Mouse (Mus musculus): Measurements from ENCODE around the gene Abr.

Abr gene

DNA sequence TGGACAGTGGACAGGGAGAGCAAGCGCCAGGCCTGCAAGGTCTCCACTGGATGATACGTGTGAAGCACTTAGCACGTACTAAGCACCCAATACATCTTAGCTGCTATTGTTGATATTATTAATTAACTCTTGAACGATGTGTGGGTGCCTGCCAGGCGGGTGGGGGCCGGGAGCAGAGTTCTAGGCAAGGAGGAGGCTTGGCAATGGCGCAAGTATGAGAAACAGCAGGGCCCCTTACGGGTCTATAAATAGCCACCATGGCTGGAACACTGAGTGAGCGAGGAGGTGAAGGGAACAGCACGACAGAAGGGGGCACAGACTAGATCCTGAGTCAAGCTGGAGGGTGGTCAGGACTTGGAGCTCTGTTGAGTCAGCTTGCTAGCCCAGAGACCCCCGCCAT is 107.0 kb downstream of the Abr start:
- DNase-seq: no peak

DNA sequence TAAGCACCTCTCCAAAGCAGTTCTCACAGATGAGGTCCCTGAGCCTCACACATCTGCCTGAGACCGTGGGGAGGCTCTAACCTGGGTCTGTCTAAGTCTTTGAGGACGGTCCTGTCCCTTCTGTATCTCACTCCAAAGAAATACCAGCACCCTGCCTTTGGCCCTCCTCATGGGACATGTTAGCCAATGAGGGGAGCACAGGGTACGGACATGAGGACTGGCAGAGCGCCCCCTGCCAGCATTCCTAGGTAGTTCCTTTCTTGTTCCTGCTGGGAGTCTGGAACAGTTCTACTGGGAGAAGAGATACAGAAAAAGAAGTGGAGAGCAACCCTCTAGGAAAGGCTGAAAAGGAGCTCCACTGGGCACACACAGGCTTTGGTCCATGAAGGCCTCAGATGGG is 111.1 kb downstream of the Abr start:
- DNase-seq: no peak

DNA sequence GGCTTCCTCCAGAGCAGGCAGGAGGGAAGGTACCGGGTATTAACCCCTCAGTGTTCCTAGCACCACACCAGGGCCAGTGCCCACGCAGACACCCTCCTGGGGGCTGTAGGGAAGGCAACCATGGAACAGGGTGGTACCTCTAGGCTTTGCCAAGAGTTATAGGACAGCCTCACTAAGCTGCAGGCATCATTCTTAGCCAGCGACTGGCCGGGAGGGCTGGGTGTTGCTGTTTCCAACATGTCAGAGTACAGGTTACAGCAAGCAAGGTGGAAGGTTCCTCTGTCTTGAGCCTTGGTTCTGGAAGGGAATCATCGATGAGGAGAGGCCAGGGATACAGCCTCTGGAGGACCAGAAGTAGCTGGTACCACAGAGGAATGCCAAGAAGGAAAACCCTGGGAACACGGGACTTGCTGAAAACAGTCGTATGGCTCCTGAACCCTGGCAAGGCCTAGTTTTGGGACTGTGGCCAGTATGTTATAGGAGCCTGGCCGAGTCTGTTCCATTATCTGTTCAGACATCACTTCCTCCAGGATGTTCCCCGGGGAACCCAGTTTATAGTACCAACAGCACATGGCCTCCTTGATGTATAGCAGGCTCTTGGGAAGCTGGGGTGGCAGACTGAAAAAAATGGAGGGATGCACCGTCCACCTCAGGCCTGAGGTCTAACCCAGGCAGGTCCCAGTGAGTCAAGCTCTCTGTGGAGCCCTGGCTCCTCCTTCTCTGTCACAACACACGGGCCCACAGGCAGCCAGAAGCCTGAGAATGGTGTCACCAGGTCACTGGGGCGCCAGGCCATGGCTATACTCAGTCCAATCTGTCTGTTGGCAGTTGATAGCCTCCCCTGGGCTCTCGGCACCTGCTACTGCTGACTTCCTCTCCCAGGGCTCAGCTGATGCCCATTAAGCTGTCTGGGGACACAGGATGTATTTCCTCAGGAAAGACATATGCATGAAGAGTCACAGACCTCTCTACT is 112.1 kb downstream of the Abr start:
- DNase-seq: no peak

DNA sequence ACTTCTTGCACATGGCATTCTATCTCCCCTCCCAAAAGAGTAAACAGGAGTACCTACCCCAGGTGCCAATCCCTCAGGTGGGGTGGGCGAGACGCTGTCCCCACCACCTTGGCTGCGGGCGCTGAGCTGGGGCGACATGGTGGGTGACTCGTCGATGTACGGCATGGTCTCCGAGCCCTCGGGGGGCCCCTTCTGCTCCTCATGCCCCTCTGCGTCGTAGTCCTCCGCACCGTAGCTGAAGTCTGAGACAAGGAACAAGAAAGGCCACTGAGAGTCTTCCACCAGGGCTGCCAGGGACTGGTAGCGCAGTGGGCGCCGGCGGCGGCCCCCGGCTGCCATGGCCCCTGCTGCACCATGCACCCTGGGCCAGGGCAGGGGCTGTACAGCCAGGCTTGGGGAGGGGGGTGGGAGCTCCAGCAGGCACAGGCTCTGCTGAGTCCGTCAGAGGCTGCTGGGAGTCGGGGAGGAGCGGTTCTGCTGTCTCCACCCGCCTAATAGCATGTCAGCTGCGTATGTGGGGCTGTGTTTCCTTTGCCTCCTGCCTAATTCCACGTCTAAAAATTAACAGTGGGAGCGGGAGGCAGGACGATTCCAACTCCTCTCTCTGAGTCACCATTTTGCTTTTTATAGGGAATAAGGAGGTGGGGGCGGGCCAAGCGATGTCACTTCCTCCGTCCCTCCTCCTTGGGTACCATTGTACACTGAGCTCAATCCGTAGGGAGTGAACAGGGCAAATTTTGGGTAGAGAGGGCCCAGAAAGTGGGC is 113.1 kb downstream of the Abr start:
- DNase-seq: no peak

DNA sequence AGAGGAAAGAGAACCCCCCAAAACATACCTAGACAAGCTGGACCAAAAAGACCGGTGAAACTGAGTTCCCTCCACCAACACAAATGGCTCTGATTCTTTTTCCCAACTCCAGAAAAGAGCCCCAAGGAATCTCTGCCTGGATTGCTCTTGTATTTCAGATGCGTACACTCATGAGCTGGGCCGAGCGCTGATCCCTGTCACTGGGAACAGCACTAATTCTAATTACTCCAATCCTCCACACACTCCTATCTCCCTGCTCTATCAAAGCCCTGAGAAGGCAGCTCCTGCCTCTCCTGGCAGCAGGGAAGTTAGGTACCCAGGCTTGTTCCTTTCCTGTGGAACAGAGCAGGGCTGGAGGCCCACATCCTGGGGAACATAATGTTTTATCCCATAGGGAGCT is 114.0 kb downstream of the Abr start:
- no peak for DNase-seq

DNA sequence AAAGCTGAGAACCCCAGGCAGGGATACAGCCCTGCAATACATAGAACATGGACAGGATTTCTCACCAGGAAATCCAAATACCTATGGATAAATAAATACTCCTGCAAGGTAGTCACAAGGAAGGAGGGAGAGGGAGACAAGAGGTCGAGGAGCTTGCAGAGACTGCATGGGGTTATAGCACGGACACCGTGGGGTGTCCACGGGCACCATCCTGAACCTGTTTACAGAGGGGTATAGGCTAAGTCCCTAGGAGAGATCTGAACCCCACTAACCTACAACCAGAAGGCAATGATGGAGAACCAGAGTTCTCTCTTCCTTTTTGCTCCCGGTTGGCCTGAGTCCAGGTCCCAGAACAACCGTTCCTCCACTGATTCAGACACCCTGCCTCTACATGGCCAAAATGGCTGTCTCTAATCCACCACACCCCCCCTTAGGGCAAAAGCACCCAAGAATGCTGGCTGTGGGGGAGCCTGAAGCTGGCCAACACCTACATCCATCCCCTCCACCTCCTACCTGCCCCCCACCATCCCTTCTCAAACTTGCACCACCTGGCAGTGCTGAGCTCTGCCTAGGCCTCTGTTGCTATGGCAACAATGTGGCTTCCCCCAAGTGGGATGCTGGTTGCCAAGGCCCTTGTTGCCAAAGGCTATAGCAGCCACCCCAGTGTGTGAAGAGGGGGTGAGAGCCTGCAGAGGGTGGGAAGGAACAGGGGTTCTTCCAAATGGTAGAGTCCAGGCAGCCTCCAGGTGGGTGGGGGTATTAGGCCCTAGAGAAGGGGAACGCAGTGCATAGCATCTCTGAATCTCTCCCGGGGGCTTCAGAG is 114.6 kb downstream of the Abr start:
- DNase-seq: no peak

DNA sequence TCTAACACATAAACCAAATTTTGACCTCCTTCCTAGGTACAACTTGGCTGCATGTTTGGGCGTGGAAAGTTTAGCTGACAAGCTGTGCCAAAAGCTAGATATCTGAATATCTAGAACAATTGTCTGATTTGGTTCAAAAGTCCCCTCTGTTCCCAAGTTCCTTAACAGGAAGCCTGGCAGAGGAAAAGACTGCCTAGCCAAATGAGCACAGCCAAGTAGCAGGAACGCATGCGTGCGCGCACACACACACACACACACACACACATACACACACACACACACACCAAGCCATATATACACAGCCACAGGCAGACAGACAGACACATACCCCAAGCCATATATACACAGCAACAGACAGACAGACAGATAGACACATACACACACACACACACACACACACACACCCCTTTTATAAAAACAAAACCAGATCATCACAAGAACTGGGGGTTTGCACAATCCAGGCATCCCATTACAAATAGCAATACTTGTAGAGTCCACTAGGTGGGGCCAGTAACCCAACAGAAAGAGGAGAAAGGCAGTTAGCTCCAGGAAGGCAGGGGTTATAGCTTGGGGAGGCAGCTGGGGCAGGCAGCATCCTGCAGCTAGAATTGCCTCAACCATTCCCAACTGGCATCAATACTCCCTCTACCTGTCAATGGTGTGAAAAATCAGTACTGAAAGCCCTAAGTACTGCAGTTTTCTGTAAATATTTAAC is 115.4 kb downstream of the Abr start:
- peak; percentile 37 for DNase-seq

DNA sequence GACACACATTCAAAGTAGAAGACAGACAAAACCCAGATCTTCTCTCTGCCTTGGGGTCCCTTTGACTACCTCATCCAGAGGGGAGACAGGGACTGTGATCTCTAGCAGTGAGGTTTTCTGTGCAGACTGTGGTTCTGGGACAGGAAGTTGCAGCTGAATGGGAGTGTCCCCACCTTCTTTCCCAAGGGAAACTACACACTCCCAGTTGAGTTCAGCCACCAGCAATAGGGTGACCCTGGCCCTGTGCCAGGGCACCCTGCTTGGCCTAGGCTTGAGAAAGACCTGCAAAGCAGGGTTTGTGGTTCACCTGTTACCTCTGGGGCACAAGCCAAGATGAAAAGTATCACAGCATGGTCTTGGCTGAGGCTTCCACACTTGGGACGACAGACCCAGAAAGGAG is 117.0 kb downstream of the Abr start:
- DNase-seq: no peak

DNA sequence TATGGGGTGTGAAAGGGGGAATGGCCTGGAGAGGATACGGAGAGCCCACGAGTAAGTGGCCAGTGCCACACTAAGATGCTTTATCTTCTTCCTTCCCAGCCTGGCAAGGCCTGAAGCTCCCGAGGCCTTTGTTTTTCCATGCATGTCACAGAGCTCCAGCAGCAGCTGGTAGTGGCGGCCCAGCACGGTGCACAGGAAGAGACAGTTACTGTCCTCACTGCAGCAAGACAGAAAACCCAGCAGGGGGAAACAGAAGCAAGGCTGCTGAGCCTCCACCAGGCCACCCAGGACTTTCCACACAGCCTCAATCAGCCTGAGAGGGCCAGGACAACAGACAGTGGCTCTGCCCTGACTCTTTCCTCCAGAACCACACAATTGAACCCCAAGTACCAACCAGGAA is 118.1 kb downstream of the Abr start:
- no peak for DNase-seq

DNA sequence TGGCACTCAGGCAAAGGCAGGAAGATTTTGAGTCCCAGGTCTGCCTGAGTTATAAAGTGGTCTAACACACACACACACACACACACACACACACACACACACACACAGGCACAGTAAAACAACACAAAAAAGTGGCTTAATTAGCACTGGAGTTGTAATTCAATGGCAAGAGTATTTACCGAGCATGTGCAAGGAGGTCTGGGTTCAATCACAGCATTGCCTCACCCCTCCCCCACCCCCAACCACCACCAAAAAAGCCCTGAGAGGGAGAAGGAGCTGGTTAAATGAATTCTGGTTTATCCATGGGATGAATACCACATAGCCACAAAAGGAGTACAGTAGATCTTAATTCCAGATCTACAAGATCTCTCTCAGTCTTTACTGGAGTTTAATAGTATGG is 122.1 kb downstream of the Abr start:
- DNase-seq: no peak

DNA sequence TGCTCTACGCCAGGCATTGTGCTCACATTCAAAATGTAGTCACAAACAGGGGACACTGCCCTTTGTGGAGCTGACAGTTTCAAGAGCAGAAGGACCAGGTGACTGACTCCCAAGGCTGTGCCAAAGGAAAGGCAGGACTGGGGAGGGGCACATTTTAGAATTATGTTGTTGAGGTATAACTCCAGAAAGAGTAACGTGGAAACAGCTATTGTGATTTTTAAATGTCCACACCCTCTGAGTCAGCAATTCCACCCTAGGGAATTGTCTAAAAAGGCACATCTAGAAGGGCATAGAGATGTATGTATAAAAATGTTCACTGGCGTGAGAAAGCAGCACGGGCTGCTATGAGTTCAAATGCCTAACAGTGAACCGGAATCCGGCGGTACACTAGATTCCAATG is 122.5 kb downstream of the Abr start:
- DNase-seq: no peak

DNA sequence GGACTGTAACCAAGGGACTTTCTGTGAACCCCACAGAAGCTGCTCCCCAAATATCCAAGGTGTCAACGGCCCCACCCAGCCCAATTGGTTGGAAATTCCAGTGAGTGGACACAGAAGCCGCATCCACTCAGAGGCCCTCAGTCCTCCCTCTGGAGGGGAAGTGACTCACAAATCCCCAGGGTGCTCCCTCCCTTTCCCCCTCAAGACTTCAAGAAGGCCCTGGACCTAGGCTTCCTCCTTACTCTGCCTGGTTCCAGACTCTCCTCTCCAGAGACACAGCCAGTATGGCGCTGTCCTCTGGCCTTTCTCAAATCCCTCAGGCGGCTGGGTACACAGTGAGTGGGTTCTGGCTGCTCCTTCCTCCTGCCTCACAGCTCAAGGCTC is 124.4 kb downstream of the Abr start:
- DNase-seq: no peak

DNA sequence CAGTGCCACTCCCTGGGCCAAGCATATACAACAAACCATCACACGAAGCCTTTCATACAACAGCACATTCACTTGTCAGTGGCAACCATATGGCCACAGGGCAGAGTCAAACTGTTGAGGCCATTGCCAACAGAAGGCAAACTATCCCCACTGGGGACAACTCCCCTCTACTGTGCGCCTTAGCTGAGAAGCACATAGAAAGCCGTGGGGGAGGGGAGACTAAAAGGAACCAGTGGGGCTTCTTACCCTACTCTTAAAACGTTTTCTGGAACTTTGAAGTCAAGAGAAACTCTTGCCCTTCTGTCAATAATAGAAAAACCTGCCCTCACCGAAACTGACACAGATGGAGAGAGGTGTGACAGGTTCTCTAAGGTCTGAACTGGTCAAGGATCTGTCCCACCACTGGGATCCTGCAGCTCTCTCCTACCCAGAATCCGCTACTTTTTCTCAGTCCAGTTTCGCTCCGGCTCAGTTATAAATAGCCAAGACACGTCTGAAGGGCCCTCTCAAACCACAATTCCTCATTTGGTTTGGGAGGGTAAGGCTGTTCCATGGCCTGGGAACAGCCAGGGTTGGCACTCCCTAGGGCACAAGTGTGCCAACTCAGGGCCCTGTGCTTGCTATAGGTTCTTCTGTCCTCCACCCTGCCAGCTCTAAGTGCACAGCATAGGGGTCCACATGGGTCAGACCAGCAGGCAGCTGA is 124.9 kb downstream of the Abr start:
- no peak for DNase-seq

DNA sequence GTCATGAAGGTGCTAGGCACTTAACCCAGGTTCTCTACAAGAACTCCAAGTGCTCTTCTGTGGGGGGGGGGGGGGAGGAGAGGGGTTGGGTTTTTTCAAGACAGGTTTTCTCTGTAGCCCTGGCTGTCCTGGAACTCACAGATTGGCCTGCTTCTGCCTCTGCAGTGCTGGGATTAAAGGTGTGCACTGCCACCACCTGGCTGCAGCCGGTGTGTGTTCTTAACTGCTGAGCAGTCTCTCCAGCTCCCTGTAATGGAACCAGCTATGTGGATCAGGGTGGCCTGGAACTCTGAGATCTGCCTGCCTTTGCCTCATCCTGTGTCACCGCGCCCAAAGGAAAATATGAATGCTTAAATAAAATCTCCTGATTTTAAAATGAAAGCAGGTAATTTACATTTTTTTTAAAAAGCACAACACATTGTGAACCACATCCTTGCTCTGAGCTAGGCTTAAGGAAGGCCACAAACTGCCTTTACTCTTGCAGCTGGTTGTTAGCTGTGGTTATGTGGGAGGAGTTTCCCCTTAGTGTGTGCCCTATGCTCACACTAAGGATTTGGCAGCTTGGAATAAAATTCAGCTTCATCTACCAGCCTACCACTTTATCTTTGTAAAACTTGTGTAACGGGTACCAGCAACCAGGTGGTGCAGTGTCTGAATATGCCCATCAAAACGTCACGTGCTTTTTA is 125.9 kb downstream of the Abr start:
- peak; percentile 61 for DNase-seq

DNA sequence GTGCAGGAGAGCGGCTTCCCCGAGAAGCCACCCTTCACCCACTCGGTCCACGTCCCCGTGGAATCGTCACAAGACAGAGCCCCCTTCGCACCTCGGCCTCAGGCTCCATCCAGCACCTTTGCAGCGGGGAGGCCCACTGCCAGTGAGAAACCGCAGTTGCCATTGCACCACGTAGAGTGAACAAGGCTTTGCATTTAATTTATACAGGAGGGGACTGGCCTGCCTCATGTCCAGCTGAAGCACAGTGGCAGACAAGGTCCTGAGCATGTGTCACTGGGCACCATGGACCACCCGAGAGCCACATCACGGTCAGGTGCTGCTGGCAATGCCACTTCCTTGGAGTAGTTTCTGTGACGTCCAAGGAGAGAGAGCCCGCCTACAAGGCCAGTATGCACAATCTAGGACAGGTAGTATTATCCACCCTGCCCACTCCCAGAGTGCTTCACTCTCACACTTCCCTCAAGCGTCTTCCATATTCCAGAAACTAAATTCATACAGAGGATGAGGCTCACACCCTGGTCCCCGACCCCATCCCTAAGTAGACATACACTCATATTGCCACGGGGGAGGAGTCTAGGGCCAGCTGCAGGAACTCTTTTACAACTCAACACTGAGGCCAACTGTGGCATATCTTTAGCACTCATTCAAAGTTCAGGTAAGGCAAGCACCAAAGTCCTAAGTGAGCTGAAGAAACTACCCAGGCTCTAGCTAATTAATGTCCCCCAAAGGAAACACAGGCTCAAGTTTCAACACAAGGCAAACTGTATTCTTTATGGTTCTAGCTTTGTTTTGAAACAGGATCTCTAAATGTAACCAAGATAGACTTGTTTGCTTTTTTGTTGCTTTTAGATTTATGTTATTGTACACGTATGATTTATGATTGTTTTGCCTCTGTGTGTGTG is 126.7 kb downstream of the Abr start:
- DNase-seq: peak; percentile 28

DNA sequence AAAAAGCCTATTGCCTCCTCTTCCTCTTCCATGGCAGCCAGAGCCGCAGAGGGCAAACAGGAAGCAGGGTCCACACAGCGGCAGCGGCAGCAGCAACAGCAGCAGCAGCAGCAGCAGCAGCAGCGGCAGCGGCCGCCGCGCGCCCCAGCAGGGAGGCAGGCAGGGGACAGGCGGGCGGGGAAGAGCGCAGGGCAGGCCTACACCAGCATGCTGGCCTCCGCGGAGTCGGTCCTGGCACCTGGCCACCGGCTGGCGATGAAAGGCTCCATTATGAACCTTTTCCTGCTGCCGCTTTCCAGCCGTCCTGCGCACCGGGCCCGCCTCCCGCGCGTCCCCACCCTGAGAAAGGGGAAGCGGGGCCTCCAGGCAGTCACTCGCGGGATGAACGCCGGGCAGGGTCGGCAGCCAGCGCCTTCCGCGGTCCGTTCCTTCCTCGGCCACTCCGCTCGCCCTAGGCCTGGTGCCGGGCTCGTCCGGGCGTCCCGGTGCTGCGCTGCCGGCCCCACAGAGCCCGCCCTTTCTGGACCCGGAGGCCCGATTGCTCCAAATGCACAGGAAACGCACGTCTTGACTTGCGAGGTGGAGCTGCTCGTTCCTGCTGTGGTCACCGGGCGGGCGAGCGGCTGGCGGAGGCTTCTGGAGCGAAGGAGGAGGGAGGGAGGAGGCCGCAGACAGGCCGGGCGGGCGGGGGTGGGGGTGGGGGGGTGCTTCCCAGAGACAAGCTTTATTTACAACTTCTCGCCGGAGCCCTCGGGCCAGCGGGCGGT is 127.6 kb downstream of the Abr start:
- peak; percentile 81 for DNase-seq

DNA sequence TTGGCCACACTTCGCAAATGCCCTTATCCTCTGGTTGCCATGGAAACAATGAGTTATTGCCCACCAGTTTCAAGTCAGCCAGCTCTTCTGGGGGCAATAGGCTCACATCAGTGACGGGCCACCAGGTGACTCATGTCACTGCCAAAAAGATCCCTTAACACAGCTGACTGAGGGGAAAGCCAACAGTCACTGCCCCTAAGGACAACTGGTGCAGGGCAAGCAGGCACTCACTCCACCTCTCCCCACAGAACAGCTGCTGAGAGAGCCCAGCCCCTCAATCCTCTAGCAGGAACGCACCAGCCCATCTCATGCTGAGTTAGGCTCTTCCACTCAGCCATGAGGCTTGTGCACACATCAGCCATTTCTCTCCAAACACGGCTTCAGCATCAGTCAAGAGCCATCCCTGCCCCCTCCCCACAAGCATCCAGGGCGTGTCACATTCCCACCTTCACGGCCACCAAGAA is 128.3 kb downstream of the Abr start:
- DNase-seq: no peak

DNA sequence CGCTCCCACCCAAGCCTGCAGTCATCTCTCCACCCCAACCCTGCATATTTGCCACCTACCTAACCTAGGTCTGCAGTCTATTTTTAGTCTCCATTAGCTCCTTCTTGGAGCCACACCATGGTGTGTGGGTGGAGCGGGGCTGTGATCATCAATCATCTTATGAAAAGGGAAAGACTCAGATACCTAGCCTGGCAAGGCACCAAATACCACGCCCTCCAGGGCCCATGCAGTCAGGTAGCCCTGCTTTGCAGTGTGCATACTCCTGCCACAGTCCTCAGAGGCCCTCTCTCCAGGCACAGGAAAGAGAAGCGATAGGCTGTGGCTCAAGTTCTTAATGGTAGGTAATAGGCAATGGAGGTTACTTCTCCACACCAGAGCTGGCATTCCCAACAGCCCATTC is 128.9 kb downstream of the Abr start:
- no peak for DNase-seq

DNA sequence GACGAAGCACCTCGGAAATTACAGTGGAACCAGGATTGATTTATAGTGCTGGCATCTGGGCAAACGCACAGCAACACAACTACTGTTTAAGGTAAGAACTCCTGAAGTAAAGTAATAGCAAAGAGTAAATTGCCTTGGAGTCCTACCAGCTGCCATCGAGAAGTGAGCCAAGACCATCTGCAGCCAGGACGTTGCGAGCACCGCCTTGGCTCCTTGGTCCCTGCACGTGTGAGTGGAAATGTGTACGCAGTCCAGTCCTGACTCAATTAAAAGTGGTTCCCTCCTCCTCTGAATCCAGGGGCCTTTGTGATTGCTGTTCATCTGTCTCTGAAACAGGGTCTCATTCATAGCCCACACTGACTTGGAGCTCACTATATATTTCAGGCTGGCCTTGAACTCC is 130.3 kb downstream of the Abr start:
- DNase-seq: no peak
